Mouse (Mus musculus): ENCODE measurements around the gene Espn.

Espn gene

GRCm38 (mm10) chr4:152078105-152078530 is 74.1 kb downstream of the Espn start:
- ATAC-seq (ENCODE audit: insufficient number of reproducible peaks, low FRiP score, low TSS enrichment): no peak

DNA sequence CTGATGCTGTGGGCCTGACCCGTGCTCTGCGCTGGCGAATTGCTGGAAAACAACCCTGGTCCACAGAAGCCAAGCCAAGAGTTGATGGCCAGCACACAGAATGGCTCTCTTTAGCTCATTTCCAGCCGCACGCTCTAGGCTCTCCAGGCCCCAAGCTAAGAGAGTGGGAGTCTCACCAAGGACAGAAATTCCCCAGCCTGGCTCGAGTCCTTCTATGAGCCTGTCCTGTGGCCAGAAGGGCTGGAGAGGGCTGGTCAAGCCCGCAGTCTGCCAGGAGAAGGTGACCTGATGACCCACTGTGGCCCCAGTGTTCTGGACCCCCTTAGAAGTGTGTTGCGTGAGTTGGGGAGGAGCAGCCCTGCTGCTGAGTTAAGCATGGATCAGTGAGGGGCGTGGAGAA is 75.0 kb downstream of the Espn start:
- ATAC-seq (ENCODE audit: insufficient number of reproducible peaks, low FRiP score, low TSS enrichment): no peak

DNA sequence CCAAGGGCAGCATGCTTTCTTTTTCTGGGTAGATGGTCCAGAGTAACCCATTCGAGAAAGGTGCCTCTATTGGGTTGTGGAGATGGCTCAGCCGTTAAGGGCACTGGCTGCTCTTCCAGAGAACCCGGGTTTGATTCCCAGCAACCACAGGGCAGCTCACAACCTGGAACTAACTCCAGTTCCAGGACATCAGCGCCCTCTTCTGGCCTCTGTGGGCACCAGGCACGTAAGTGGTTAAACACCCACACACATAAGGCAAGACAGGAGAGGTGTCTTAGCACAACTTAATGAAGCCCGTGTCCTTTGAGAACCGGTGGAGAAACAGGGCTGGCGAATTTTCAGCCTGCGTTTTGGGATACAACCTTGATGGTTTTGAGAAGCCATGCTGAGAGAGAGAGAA is 77.6 kb downstream of the Espn start:
- ATAC-seq (ENCODE audit: insufficient number of reproducible peaks, low FRiP score, low TSS enrichment): no peak

GRCm38 (mm10) chr4:152073715-152074114 is 78.5 kb downstream of the Espn start:
- ATAC-seq (ENCODE audit: insufficient number of reproducible peaks, low FRiP score, low TSS enrichment): no peak

DNA sequence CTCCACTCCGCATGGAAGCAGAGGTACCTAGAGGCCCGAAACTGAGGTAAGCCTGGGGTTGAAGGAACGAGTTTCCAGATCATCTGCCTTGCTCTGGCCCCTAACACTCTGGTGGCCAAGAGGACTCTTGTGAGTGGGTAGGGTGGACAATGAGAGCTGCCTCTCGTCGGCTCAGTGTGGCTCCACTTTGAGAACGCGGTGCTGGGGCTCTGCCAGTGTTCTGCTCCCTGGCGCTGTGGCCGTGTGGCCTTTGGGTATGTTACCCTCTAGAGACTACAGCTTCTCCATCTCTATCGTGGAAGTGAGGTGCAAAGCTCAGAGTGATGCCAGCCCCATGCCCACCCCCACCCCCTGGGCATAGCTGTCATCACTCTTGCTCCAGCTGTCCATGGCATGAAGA is 79.5 kb downstream of the Espn start:
- no peak for ATAC-seq (ENCODE audit: insufficient number of reproducible peaks, low FRiP score, low TSS enrichment)

DNA sequence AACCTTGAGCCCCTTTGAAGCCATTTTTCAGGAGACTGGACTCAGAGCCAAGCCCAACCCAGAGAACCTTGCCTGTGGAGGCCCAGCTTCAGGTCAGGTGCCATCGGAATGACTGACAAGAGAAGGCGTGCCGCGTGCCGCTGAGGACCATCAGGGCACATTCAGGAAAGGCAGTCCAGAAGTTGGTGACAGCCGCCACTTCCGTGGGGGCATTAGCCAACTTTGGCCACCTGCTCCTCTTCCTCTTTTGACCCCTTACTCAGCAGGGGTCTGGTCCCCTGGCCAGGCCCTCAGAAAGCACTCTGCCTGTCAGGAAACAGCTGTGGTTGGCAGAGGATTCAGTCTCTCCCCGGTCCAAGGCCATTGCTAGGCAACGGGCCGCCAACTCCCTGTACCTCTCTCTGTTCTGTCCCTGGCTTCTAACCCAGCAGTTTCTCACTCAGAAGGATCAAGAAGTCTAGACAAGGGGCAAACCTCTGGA is 80.0 kb downstream of the Espn start, which contains the start of gene Plekhg5:
Plekhg5 (plus strand) TSS at position 378 of the 481 bp plus-strand sequence.
- ATAC-seq (ENCODE audit: insufficient number of reproducible peaks, low FRiP score, low TSS enrichment): no peak

- no peak for ATAC-seq (ENCODE audit: insufficient number of reproducible peaks, low FRiP score, low TSS enrichment)
These were observed 81.4 kb downstream of the Espn start for GRCm38 (mm10) chr4:152070494-152071396.
